Mouse (Mus musculus) liver, adult 2 months (tissue): ENCODE data around the gene Olah. TPM values are rescaled to one million over a fixed set of nuclear protein-coding genes. Genes with fewer than 3 reads are reported as not detected.

Experiments
- DNase-seq: peaks from one replicate; pipeline ENCODE4 v3.0.0-alpha.2; 2011; ENCODE audit warnings: low read depth, low spot score; ENCODE audit errors: extremely low read depth
- H3K27ac ChIP-seq: fragments of 200-500 bp; replicated peaks from 2 replicates; pipeline ENCODE4 v1.5.1; 2012; ENCODE audit warnings: low read depth, mild to moderate bottlenecking, control low read depth, inconsistent platforms, low read length; ENCODE audit not compliant: insufficient read depth
- H3K27me3 ChIP-seq: fragments of 200-500 bp; 2 replicates; pipeline ENCODE4 v1.6.1; 2012; ENCODE audit warnings: mild to moderate bottlenecking, moderate library complexity, low read length, inconsistent platforms; ENCODE audit not compliant: control insufficient read depth, insufficient read depth
- H3K36me3 ChIP-seq: fragments of 200-500 bp; 2 replicates; pipeline ENCODE4 v1.6.1; 2012; ENCODE audit warnings: low read length, inconsistent platforms; ENCODE audit not compliant: control insufficient read depth, insufficient read depth
- H3K4me1 ChIP-seq: fragments of 200-500 bp; 2 replicates; pipeline ENCODE4 v1.6.1; 2011; ENCODE audit warnings: low read length; ENCODE audit not compliant: control insufficient read depth, insufficient read depth
- H3K4me3 ChIP-seq: fragments of 200-500 bp; 2 replicates; pipeline ENCODE4 v1.5.1; 2011; ENCODE audit warnings: low read depth, mild to moderate bottlenecking, control low read depth, low read length, moderate library complexity; ENCODE audit not compliant: insufficient read depth
- H3K79me2 ChIP-seq: fragments of 200-500 bp; 2 replicates; pipeline ENCODE4 v1.6.1; 2012; ENCODE audit warnings: inconsistent platforms, mild to moderate bottlenecking, low read length, moderate library complexity; ENCODE audit not compliant: control insufficient read depth, insufficient read depth
- H3K9ac ChIP-seq: fragments of 200-500 bp; 2 replicates; pipeline ENCODE4 v1.6.1; 2012; ENCODE audit warnings: low read depth, mild to moderate bottlenecking, control low read depth, inconsistent platforms, low read length
- CTCF ChIP-seq: fragments of 200-500 bp; IDR thresholded peaks from 2 replicates; pipeline ENCODE4 v1.5.1; 2011; ENCODE audit warnings: low read depth, low read length, control low read depth
- POLR2A ChIP-seq: fragments of 200-500 bp; IDR thresholded peaks from 2 replicates; pipeline ENCODE4 v1.6.1; 2011; ENCODE audit warnings: low read length, control low read depth; ENCODE audit not compliant: insufficient read depth; ENCODE audit errors: extremely low read depth
- WGBS: fragments of 180-500 bp; shearing (Covaris S2); methylation state at CpG from one replicate; pipeline ENCODE4 v1.1.7; 2018; 5-methylcytosine and 5-hydroxymethylcytosine counted together
- polyA plus RNA-seq: library from polyadenylated mRNA; depleted of rRNA; stranded (reverse); fragments of >200 nt; gene quantifications from 2 replicates; pipeline ENCODE4 v1.2.3, GENCODE M21; 2012
- total RNA-seq: library from RNA; depleted of rRNA; stranded (reverse); fragments of >200 nt; gene quantifications from 2 replicates; pipeline ENCODE4 v1.2.3, GENCODE M21; 2014

Olah gene
- total and polyA plus RNA-seq, 2 experiments, result not detected

DNA sequence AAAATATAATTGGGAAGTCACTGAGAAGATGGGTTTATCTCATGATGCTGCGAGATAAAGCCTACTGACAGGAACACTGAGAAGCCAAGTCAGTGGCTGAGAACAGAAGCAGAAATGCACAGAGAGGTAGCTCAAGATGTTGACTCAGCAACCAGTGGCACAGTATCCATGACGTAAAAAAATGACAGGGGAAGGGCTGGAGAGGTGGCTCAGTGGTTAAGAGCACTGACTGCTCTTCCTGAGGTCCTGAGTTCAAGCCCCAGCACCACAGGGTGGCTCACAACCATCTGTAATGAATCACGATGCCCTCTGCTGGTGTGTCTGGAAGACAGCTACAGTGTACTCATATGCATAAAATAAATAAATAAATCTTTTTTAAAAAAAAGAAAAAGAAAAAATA, 35.9 kb downstream of the Olah start:
- H3K9ac ChIP-seq, result no peak overlapping the region
- no peak for TF ChIP-seq CTCF
- TF ChIP-seq POLR2A, result no peak
- H3K36me3 ChIP-seq, result no peaks in the 10 kb centered on the region
- no peaks in the 10 kb centered on the region for H3K79me2 ChIP-seq
- DNase-seq, result no peak
- H3K4me3 ChIP-seq, result no peak overlapping the region
- no peak overlapping the region for H3K27ac ChIP-seq
- 83% methylated on average over 3 of the region's 3 CpGs for WGBS
- peaks cover 2% of the 10 kb centered on the region; the same call in 1 of the 2 replicates for H3K4me1 ChIP-seq
- no peaks in the 10 kb centered on the region; the same call in 1 of the 2 replicates for H3K27me3 ChIP-seq

DNA sequence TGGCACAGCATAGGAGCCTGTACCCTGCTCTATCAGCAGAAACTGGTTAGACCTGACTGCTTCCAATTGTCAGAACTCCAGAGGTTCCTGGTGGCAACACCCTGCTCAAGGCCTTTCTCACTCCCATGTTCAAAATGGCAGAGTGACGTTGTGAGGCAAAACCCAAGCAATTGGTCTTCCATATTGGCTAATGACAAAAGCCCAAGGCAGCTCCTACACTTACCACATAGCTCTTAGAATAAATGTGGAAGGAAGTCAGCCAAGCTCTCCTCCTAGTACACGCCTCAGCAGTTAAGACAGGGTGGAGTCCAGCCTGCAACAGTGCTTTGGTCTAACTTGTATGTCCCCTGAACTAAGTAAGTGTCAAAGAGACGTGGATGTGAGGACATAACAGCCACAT, 39.1 kb downstream of the Olah start:
- no peak overlapping the region for H3K4me3 ChIP-seq
- no peak overlapping the region for H3K9ac ChIP-seq
- no peak for TF ChIP-seq POLR2A
- TF ChIP-seq CTCF, result no peak
- H3K79me2 ChIP-seq, result no peaks in the 10 kb centered on the region
- no peaks in the 10 kb centered on the region for H3K36me3 ChIP-seq
- no peaks in the 10 kb centered on the region for H3K27me3 ChIP-seq
- 82% methylated on average over 3 of the region's 3 CpGs for WGBS
- DNase-seq, result no peak
- H3K4me1 ChIP-seq, result peaks cover 4% of the 10 kb centered on the region; the same call in 1 of the 2 replicates
- H3K27ac ChIP-seq, result no peak overlapping the region

DNA sequence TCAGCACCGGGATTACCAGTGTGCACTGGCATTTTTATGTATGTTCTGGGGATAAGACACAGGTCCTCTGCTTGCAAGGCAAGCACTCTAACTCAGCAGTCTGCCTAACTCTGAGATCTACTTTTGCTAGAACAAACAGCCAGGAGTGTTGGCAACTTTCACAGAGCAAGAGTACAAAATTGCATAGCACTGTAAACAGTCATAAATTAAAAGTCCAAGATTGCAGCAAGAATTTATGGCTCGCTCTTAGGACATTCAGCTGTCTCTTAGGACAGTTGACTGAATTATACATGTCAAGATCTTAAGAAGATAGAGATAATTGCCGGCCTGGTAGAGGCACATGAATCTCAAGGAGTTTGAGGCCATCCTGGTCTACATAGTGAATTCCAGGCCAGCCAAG, 40.7 kb downstream of the Olah start:
- WGBS, result 60% methylated on average over 3 of the region's 3 CpGs
- Histone ChIP-seq H3K27ac (no peak overlapping the region), H3K79me2 (no peaks in the 10 kb centered on the region), H3K4me1 (peaks cover 4% of the 10 kb centered on the region; the same call in 1 of the 2 replicates), H3K36me3 (no peaks in the 10 kb centered on the region), H3K27me3 (no peaks in the 10 kb centered on the region), H3K4me3 (no peak overlapping the region), H3K9ac (no peak overlapping the region)
- peak; percentile 74 for DNase-seq
- TF ChIP-seq CTCF (no peak), POLR2A (no peak)

DNA sequence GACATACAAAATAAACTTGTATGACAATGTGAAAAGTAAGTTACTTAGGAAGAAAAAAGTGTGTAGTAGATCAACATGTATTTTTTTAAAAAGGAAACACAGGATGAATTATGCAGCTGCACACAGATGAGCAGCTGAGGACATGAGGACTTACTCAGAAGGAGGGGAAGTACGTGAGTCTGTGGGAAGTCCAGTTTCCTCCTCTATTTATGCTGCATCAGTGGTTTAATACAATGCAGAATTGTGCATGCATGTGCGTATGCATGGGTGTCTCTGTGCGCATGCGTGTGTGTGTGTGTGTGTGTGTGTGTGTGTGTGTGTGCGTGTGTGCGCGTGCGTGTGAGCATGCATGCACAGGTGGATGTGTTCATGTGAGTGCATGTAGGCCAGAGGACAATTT, 41.2 kb downstream of the Olah start:
- TF ChIP-seq POLR2A (no peak), CTCF (no peak)
- no peaks in the 10 kb centered on the region for H3K79me2 ChIP-seq
- peak; percentile 12 for DNase-seq
- peaks cover 4% of the 10 kb centered on the region; the same call in 1 of the 2 replicates for H3K4me1 ChIP-seq
- H3K27me3 ChIP-seq, result no peaks in the 10 kb centered on the region
- H3K9ac ChIP-seq, result no peak overlapping the region
- H3K4me3 ChIP-seq, result no peak overlapping the region
- no peak overlapping the region for H3K27ac ChIP-seq
- WGBS, result 82% methylated on average over 8 of the region's 8 CpGs
- no peaks in the 10 kb centered on the region for H3K36me3 ChIP-seq

DNA sequence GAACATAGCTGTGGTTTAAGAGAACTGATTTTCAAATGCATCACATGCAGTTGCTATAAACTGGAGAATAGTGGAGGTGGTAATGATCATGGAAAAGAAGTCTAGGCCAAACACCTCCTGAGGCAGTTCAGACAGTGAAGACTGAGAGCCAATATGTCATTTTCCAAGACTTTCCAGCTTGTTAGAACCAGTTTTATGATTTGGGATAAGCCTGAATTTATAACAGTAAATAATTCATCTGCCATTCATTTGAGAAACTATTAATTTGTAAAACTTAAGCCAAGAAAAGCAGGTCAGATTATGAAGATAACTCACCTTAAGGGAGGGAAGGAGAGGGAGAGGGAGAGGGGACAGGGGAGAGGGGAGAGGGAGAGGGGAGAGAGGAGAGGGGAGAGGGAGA, 43.9 kb downstream of the Olah start:
- no peaks in the 10 kb centered on the region for H3K36me3 ChIP-seq
- H3K27ac ChIP-seq, result no peak overlapping the region
- no peaks in the 10 kb centered on the region for H3K79me2 ChIP-seq
- peaks cover 4% of the 10 kb centered on the region; the same call in 1 of the 2 replicates for H3K4me1 ChIP-seq
- no peak for TF ChIP-seq CTCF
- no peak for TF ChIP-seq POLR2A
- no peak overlapping the region for H3K4me3 ChIP-seq
- DNase-seq, result no peak
- H3K27me3 ChIP-seq, result no peaks in the 10 kb centered on the region
- no peak overlapping the region for H3K9ac ChIP-seq

DNA sequence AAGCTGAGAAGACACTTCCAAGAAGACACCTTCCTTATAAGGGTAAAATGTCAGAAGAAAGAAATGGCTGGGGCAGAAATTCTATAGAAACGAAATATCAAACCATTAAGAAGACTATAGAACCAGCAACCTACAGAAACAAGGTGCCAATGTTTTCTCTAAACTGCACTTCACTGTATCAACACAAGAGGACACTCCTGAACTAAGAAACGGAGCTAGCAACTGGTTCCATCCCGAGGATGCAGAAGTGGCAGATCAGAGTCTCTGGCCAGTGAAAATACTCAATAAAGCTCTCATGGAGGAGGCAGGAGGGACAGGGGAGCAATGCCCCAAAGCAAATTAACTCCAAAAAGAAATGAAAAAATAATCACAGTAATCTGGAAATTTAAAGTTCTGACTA, 48.1 kb downstream of the Olah start:
- no peaks in the 10 kb centered on the region for H3K4me1 ChIP-seq
- no peak overlapping the region for H3K27ac ChIP-seq
- no peak overlapping the region for H3K4me3 ChIP-seq
- H3K36me3 ChIP-seq, result no peaks in the 10 kb centered on the region
- no peak for TF ChIP-seq POLR2A
- TF ChIP-seq CTCF, result peak; percentile 53
- peak; percentile 50 for DNase-seq
- no peaks in the 10 kb centered on the region for H3K79me2 ChIP-seq
- no peak overlapping the region for H3K9ac ChIP-seq
- H3K27me3 ChIP-seq, result no peaks in the 10 kb centered on the region
- WGBS, result 13% methylated on average over 3 of the region's 3 CpGs
